Mouse (Mus musculus) neural tube, embryonic 11.5 days (tissue): ENCODE measurements around the gene Rinl. TPM values are rescaled to one million over a fixed set of nuclear protein-coding genes. Genes with fewer than 3 reads are reported as not detected.
A peak's percentile ranks its signal among the peaks of the same experiment; 100 is the strongest.

Source experiments
- ATAC-seq: fragments of 200-750 bp; cut with Nextera tagmentation; 2 replicates; pipeline ENCODE4 v1.8.0; 2017; ENCODE audit warnings: moderate number of reproducible peaks, mild to moderate bottlenecking, moderate TSS enrichment, moderate library complexity; ENCODE audit not compliant: insufficient read depth, low FRiP score, low TSS enrichment
- DNase-seq: peaks from one replicate; pipeline ENCODE4 v3.0.0-alpha.2; 2015; ENCODE audit warnings: low spot score
- H3K27ac ChIP-seq: fragments of 300-500 bp; sonication (generic); 2 replicates; pipeline ENCODE4 v1.5.1; 2014; ENCODE audit warnings: low read depth, mild to moderate bottlenecking, low read length
- H3K27me3 ChIP-seq: fragments of 300-500 bp; sonication (generic); 2 replicates; pipeline ENCODE4 v1.6.1; 2014; ENCODE audit warnings: mild to moderate bottlenecking, low read length, mixed read lengths; ENCODE audit not compliant: control insufficient read depth, insufficient read depth
- H3K36me3 ChIP-seq: fragments of 300-500 bp; sonication (generic); 2 replicates; pipeline ENCODE4 v1.6.1; 2014; ENCODE audit warnings: mild to moderate bottlenecking, low read length, moderate library complexity, mixed read lengths; ENCODE audit not compliant: control insufficient read depth, insufficient read depth
- H3K4me1 ChIP-seq: fragments of 300-500 bp; sonication (generic); 2 replicates; pipeline ENCODE4 v1.6.1; 2014; ENCODE audit warnings: low read length, mixed read lengths; ENCODE audit not compliant: control insufficient read depth, insufficient read depth
- H3K4me2 ChIP-seq: fragments of 300-500 bp; sonication (generic); 2 replicates; pipeline ENCODE4 v1.6.1; 2014; ENCODE audit warnings: low read depth, mild to moderate bottlenecking, moderate library complexity
- H3K4me3 ChIP-seq: fragments of 300-500 bp; sonication (generic); 2 replicates; pipeline ENCODE4 v1.5.1; 2014; ENCODE audit warnings: low read depth, low read length
- H3K9ac ChIP-seq: fragments of 300-500 bp; sonication (generic); 2 replicates; pipeline ENCODE4 v1.6.1; 2014; ENCODE audit warnings: mild to moderate bottlenecking, low read length
- H3K9me3 ChIP-seq: fragments of 300-500 bp; sonication (generic); 2 replicates; pipeline ENCODE4 v1.6.1; 2016; ENCODE audit warnings: low read length; ENCODE audit not compliant: control insufficient read depth
- WGBS: fragments of 180-500 bp; shearing (Covaris S2); extraction: QIAGEN DNeasy Blood & Tissue Kit; methylation state at CpG from one replicate; pipeline ENCODE4 v1.1.7; 2014; 5-methylcytosine and 5-hydroxymethylcytosine counted together
- polyA plus RNA-seq: library from polyadenylated mRNA; unstranded; fragments of >200 nt; fragmentation: Nextera tagmentation; extraction: Ambion mirVana; gene quantifications from 2 replicates; pipeline ENCODE4 v1.2.1, GENCODE M21; 2014

The Rinl gene
- polyA plus RNA-seq, 1 experiment from 2014 or later = 2.6 TPM

- Histone ChIP-seq H3K9me3 (no peaks in the 10 kb centered on the region), H3K36me3 (peaks cover 11% of the 10 kb centered on the region), H3K27ac (peak overlapping the region; percentile 99), H3K4me1 (peaks cover 21% of the 10 kb centered on the region), H3K27me3 (no peaks in the 10 kb centered on the region), H3K4me3 (peak overlapping the region; percentile 85), H3K4me2 (peak overlapping the region; percentile 99), H3K9ac (peak overlapping the region; percentile 89)
- peak; percentile 36 for ATAC-seq
- WGBS = under 1% methylated on average over 35 of the region's 35 CpGs
- DNase-seq = peak; percentile 76
These were observed 20.8 kb downstream of the Rinl start for GRCm38 (mm10) chr7:28809401-28810089.

- ATAC-seq = peak; percentile 88
These were observed 21.6 kb downstream of the Rinl start for GRCm38 (mm10) chr7:28810107-28811066.

GRCm38 (mm10) chr7:28811228-28811627 lies 22.5 kb downstream of the Rinl start:
- no peaks in the 10 kb centered on the region for H3K9me3 ChIP-seq
- peak overlapping the region; percentile 82 for H3K4me3 ChIP-seq
- under 1% methylated on average over 40 of the region's 40 CpGs for WGBS
- DNase-seq (peak; percentile 96), ATAC-seq (no peak)
- H3K27ac ChIP-seq = peak overlapping the region; percentile 98
- peak overlapping the region; percentile 77 for H3K4me2 ChIP-seq
- H3K27me3 ChIP-seq = no peaks in the 10 kb centered on the region
- peaks cover 21% of the 10 kb centered on the region for H3K4me1 ChIP-seq
- H3K9ac ChIP-seq = peak overlapping the region; percentile 96
- H3K36me3 ChIP-seq = peaks cover 27% of the 10 kb centered on the region

More at GRCm38 (mm10) chr7:28810107-28811066, 21.6 kb downstream of the Rinl start:
- Histone ChIP-seq H3K27me3 (no peaks in the 10 kb centered on the region), H3K27ac (peak overlapping the region; percentile 99), H3K4me3 (peak overlapping the region; percentile 85), H3K9ac (peak overlapping the region; percentile 96), H3K4me2 (peak overlapping the region; percentile 99), H3K36me3 (peaks cover 19% of the 10 kb centered on the region), H3K4me1 (peaks cover 21% of the 10 kb centered on the region), H3K9me3 (no peaks in the 10 kb centered on the region)
- DNase-seq = peak; percentile 96
- WGBS = under 1% methylated on average over 58 of the region's 70 CpGs

GRCm38 (mm10) chr7:28811640-28812275 lies 23.0 kb downstream of the Rinl start:
- Histone ChIP-seq H3K4me2 (peak overlapping the region; percentile 77), H3K36me3 (peaks cover 31% of the 10 kb centered on the region), H3K9ac (peak overlapping the region; percentile 96), H3K27me3 (no peaks in the 10 kb centered on the region), H3K9me3 (no peaks in the 10 kb centered on the region), H3K4me1 (peaks cover 23% of the 10 kb centered on the region), H3K27ac (no peak overlapping the region), H3K4me3 (peak overlapping the region; percentile 82)
- ATAC-seq (no peak), DNase-seq (no peak)
- 15% methylated on average over 7 of the region's 7 CpGs for WGBS

- Histone ChIP-seq H3K9ac (peak overlapping the region; percentile 96), H3K9me3 (no peaks in the 10 kb centered on the region), H3K4me2 (peak overlapping the region; percentile 77), H3K36me3 (peaks cover 35% of the 10 kb centered on the region), H3K4me3 (peak overlapping the region; percentile 82), H3K4me1 (peaks cover 24% of the 10 kb centered on the region), H3K27me3 (no peaks in the 10 kb centered on the region), H3K27ac (no peak overlapping the region)
- no peak for ATAC-seq
- no peak for DNase-seq
- WGBS = 76% methylated on average over 4 of the region's 4 CpGs
These were observed 23.7 kb downstream of the Rinl start for GRCm38 (mm10) chr7:28812436-28812835.

GRCm38 (mm10) chr7:28812949-28813348 lies 24.2 kb downstream of the Rinl start:
- 92% methylated on average over 5 of the region's 5 CpGs for WGBS
- ATAC-seq (no peak), DNase-seq (no peak)
- Histone ChIP-seq H3K36me3 (peaks cover 39% of the 10 kb centered on the region), H3K4me3 (peak overlapping the region; percentile 82), H3K9me3 (no peaks in the 10 kb centered on the region), H3K4me1 (peaks cover 25% of the 10 kb centered on the region), H3K4me2 (peak overlapping the region; percentile 77), H3K27ac (no peak overlapping the region), H3K9ac (no peak overlapping the region; the same call in 1 of the 2 replicates), H3K27me3 (no peaks in the 10 kb centered on the region)

GRCm38 (mm10) chr7:28814306-28815034 lies 25.7 kb downstream of the Rinl start:
- no peaks in the 10 kb centered on the region for H3K9me3 ChIP-seq
- no peaks in the 10 kb centered on the region for H3K27me3 ChIP-seq
- H3K4me3 ChIP-seq = no peak overlapping the region
- no peak overlapping the region for H3K9ac ChIP-seq
- peaks cover 46% of the 10 kb centered on the region for H3K36me3 ChIP-seq
- 94% methylated on average over 5 of the region's 5 CpGs for WGBS
- H3K4me1 ChIP-seq = peaks cover 28% of the 10 kb centered on the region
- no peak for DNase-seq
- no peak overlapping the region for H3K4me2 ChIP-seq
- no peak for ATAC-seq
- H3K27ac ChIP-seq = no peak overlapping the region

GRCm38 (mm10) chr7:28815230-28815629 lies 26.5 kb downstream of the Rinl start:
- 95% methylated on average over 9 of the region's 9 CpGs for WGBS
- Histone ChIP-seq H3K9me3 (no peaks in the 10 kb centered on the region), H3K27me3 (no peaks in the 10 kb centered on the region), H3K4me2 (no peak overlapping the region), H3K4me1 (peaks cover 35% of the 10 kb centered on the region), H3K27ac (no peak overlapping the region), H3K36me3 (peaks cover 51% of the 10 kb centered on the region), H3K9ac (no peak overlapping the region), H3K4me3 (no peak overlapping the region)
- ATAC-seq (no peak), DNase-seq (no peak)
